Mouse (Mus musculus) olfactory bulb, adult 2 months (tissue): Measurements from ENCODE around the gene Defb43. TPM values are rescaled to one million over a fixed set of nuclear protein-coding genes. Genes with fewer than 3 reads are reported as not detected.

Experiments used
- H3K27ac ChIP-seq: fragments of 200-500 bp; 2 replicates; pipeline ENCODE4 v1.5.1; 2012; ENCODE audit warnings: low read depth, low read length; ENCODE audit not compliant: insufficient read depth
- H3K4me1 ChIP-seq: fragments of 200-500 bp; 2 replicates; pipeline ENCODE4 v1.6.1; 2012; ENCODE audit warnings: low read length; ENCODE audit not compliant: control insufficient read depth, insufficient read depth
- H3K4me3 ChIP-seq: fragments of 200-500 bp; 2 replicates; pipeline ENCODE4 v1.5.1; 2012; ENCODE audit warnings: mild to moderate bottlenecking, low read depth, low read length, moderate library complexity; ENCODE audit not compliant: insufficient read depth
- CTCF ChIP-seq: fragments of 200-500 bp; IDR thresholded peaks from 2 replicates; pipeline ENCODE4 v1.5.1; 2012; ENCODE audit warnings: low read depth, mild to moderate bottlenecking, low read length, moderate library complexity; ENCODE audit not compliant: insufficient read depth
- POLR2A ChIP-seq: fragments of 200-500 bp; IDR thresholded peaks from 2 replicates; pipeline ENCODE4 v1.6.1; 2012; ENCODE audit warnings: mild to moderate bottlenecking, low read depth, low read length, moderate library complexity; ENCODE audit not compliant: insufficient read depth
- WGBS: fragments of 180-500 bp; shearing (Covaris S2); methylation state at CpG from one replicate; pipeline ENCODE4 v1.1.7; 2018; 5-methylcytosine and 5-hydroxymethylcytosine counted together
- polyA plus RNA-seq: library from polyadenylated mRNA; stranded (reverse); fragments of >200 nt; gene quantifications from 2 replicates; pipeline ENCODE4 v1.2.4, GENCODE M21; 2012; ENCODE audit warnings: low replicate concordance; ENCODE audit not compliant: missing spikeins, insufficient read depth, insufficient read length

Gene Defb43
- polyA plus RNA-seq: not detected in 2 replicates

- 97% methylated on average over 5 of the region's 5 CpGs for WGBS
- H3K4me1 ChIP-seq: no peaks in the 10 kb centered on the region
- TF ChIP-seq CTCF: no peak
- no peak for TF ChIP-seq POLR2A
- no peak within 1 kb of the TSS for H3K27ac ChIP-seq
- H3K4me3 ChIP-seq: no peak within 1 kb of the TSS
Observed at GRCm38 (mm10) chr14:63011471-63011870, at the start of gene Defb43. Gene Defb43 (plus strand): TSS chr14:63011771.

GRCm38 (mm10) chr14:62963632-62964031 lies 47.9 kb upstream of the Defb43 start:
- Histone ChIP-seq H3K4me3 (no peak overlapping the region), H3K27ac (no peak overlapping the region), H3K4me1 (peaks cover 6% of the 10 kb centered on the region; the same call in 1 of the 2 replicates)
- WGBS: 89% methylated on average over 4 of the region's 4 CpGs
- TF ChIP-seq CTCF: no peak
- no peak for TF ChIP-seq POLR2A

- WGBS: 92% methylated on average over 5 of the region's 5 CpGs
- Histone ChIP-seq H3K4me1 (peaks cover 6% of the 10 kb centered on the region; the same call in 1 of the 2 replicates), H3K27ac (no peak overlapping the region), H3K4me3 (no peak overlapping the region)
- TF ChIP-seq CTCF (no peak), POLR2A (no peak)
Observed at GRCm38 (mm10) chr14:62965342-62965741, 46.2 kb upstream of the Defb43 start.

GRCm38 (mm10) chr14:62965811-62966520 lies 45.6 kb upstream of the Defb43 start:
- WGBS: 26% methylated on average over 15 of the region's 15 CpGs
- Histone ChIP-seq H3K27ac (no peak overlapping the region), H3K4me1 (peaks cover 6% of the 10 kb centered on the region; the same call in 1 of the 2 replicates), H3K4me3 (no peak overlapping the region; the same call in 1 of the 2 replicates)
- no peak for TF ChIP-seq POLR2A
- TF ChIP-seq CTCF: no peak

- Histone ChIP-seq H3K4me1 (no peaks in the 10 kb centered on the region), H3K4me3 (no peak overlapping the region), H3K27ac (no peak overlapping the region)
- TF ChIP-seq CTCF: no peak
- TF ChIP-seq POLR2A: no peak
- WGBS: 19% methylated on average over 5 of the region's 5 CpGs
Observed at GRCm38 (mm10) chr14:62975046-62975445, 36.5 kb upstream of the Defb43 start.

- Histone ChIP-seq H3K4me3 (no peak overlapping the region), H3K27ac (no peak overlapping the region), H3K4me1 (no peaks in the 10 kb centered on the region)
- TF ChIP-seq POLR2A (no peak), CTCF (no peak)
- WGBS: 57% methylated on average over 1 of the region's 1 CpGs
Observed at GRCm38 (mm10) chr14:62979815-62980214, 31.8 kb upstream of the Defb43 start.

- WGBS: 93% methylated on average over 1 of the region's 1 CpGs
- H3K4me1 ChIP-seq: no peaks in the 10 kb centered on the region
- no peak within 1 kb of the TSS for H3K27ac ChIP-seq
- no peak within 1 kb of the TSS for H3K4me3 ChIP-seq
- TF ChIP-seq CTCF: no peak
- no peak for TF ChIP-seq POLR2A
Observed at GRCm38 (mm10) chr14:62984410-62984809, 27.2 kb upstream of the Defb43 start, which contains the start of gene Defb48. Gene Defb48 (minus strand): TSS chr14:62984510.

GRCm38 (mm10) chr14:62991271-62991670 lies 20.3 kb upstream of the Defb43 start:
- TF ChIP-seq POLR2A (no peak), CTCF (no peak)
- Histone ChIP-seq H3K4me1 (no peaks in the 10 kb centered on the region), H3K4me3 (no peak overlapping the region), H3K27ac (no peak overlapping the region)
- 92% methylated on average over 3 of the region's 3 CpGs for WGBS

GRCm38 (mm10) chr14:62991849-62992510 lies 19.6 kb upstream of the Defb43 start:
- H3K4me1 ChIP-seq: no peaks in the 10 kb centered on the region
- no peak overlapping the region for H3K4me3 ChIP-seq
- H3K27ac ChIP-seq: no peak overlapping the region
- TF ChIP-seq POLR2A (no peak), CTCF (no peak)
- 75% methylated on average over 7 of the region's 7 CpGs for WGBS
